Mouse (Mus musculus): ENCODE measurements around the gene Zfp292.

Gene Zfp292

DNA sequence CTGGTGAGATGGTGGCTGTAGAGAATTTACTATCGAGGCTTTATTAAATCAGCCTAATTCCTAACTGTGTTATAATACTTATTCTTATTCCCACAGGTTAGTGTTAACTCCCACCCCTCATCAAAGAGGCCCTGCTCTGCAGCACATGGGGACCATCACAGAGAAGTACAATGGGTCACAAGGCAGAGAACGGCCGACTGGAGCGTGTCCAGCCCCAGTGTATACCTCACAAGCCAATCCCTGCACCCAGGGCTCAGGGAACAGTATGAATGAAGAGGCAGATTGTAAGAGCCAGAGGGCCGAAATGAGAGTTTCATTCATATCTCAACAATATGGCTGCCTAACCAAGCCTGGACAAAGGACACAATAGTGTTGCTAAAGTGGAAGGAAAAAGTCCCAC lies 86.5 kb downstream of the Zfp292 start:
- DNase-seq (ENCODE audit: low spot score in 2 of 2), result no peak

DNA sequence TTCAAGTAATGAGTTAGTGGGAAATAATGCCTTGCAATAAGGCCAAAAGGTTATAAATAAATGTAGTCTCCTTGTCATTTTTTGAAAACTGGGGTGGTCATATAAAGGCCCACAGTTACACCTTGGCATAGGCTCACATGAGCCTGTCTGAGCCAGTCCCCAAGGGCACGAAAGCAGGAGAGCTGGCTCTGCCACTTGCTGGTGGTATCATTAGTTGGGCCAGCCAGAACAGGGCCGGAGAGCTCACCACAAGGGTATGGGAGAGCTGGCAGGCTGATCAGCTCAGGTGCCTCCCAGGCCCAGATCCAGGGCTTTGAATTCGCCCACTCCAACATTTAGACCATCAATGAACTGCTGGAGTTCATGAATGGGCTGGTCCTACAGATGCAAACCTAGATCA lies 96.3 kb downstream of the Zfp292 start:
- DNase-seq (ENCODE audit: low spot score in 2 of 2), result no peak

DNA sequence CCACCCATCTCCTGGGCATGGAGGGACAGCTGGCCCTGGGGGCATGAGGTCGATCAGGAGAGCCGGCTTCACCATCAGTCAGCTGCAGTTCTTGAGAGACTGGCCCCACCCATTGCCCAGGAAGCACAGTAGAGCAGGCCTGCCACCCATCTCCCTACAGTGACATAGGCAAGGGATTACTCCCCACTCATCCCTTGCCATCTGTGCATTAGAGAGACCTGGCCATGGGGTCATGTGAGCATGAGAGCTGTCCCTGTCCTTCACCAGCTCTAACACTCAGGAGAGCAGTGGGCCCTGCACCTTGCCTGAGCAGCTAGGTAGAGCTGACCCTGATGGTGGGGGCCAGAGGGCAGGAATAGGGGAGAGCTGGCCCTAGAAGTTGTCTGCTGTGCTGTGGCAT lies 97.1 kb downstream of the Zfp292 start:
- no peak for DNase-seq (ENCODE audit: low spot score in 2 of 2)

DNA sequence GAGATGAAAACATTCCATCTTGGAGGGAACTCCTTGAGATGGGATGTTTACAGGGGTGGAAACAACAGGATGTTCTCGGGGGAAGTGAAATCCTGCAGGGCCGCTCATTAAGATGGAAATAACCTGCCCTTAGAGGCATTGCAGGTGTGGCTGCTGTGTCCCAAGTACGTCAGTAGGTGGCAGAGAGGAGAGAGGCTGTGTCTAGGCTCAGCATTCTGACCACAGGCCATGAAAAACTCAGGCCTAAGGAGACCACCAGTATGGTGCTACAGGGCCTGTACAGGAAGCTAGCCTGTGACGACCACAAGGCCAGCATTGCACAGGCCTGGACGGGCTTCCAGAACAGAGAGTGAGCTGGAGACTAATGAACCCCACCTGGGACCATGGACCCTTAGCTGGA lies 97.9 kb downstream of the Zfp292 start:
- no peak for DNase-seq (ENCODE audit: low spot score in 2 of 2)

DNA sequence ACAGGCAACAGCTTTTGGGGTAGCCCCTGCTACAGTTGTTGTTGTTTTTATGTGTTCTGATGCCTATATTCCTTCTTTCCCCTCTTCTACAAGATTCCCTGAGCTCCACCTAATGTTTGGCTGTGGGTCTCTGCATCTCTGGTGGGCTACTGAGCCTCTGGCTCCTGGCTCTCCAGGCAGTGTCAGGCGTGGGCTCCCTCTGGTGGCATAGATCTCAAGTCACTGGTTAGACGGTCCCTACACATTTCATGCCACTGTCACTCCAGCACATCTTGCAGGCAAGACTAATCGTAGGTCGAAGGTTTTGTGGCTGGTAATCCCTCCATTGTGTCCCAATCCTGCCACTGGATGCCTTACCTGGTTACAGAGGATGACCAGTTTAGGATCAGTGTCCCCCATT lies 100.0 kb downstream of the Zfp292 start:
- DNase-seq (ENCODE audit: low spot score in 2 of 2), result peak in 1 of 2 experiments; percentile 31

DNA sequence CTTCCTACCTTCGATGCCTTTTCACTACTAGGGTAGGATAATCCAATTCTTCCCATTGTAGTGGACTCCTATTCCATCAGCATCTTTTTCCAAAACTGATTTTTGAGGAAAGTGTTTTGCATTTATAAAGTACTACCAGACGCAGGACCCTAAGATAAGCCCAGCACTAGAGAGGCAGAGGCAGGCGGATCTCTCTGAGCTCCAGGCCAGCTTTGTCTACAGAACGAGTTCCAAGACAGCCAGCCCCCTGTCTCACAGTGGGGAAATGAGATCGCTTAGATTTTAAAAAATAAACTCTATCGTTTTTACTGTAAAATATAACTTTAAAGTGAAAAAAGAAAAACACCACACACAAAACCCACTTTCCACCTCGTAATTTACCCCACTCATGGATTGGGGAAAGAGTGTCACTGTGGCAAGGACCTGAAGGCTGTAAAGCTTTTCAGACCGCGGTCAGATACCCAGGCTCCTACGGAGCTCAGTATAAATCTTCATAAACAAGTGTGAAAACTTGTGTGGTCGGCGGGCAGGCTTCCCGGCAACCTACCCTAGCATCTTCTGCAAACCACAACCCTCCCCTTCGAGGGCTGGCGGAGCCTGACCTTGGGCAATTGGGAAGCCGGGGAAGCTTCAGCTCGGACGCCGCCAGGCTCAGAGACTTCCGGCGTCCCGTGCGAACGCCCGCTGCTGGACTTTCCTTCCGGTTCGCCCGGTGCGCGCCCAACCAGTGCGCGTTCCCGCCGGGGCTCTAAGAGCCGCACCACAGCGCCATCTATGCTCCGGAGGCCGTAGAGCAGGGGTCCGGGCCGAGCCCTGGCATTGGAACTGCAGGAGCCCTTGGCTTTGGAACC lies 104.9 kb downstream of the Zfp292 start, which contains the start of gene Smim8:
TSS of gene Smim8 (minus strand) at position 747 of the 851 bp plus-strand sequence.
- DNase-seq (ENCODE audit: low spot score in 2 of 2), result peak; percentile 91 to 93

DNA sequence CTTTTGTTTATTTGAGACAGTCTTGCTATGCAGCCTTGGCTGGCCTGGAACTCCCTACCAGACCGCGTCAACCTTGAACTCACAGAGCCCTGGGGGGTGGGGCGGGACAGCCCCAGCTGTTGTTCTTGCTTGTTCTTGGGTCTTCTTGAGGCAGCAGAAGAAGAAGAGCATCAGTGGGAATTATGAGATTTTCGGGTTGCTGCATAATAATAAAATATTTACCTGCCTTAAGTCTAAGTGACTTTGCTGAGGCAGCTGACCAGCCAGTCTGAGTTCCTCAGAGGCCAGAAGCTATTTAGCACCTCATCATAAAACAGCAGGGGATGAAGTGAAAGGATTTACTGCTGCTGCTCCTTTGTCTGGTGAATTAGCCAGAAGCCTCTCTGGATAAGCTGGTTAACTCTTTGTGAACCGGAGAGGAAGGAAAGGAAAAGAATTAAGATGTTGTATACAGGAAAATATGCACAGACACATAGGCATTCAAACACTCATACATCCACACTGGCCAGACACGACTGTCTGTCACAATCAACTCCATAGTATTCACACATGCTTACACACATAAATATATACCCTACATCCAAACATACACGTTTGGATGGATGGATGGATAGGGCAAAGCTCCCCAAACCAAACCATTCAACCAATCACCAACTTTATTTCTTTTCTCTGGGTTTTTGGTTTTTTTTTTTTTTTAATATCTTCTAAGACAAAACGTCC lies 110.9 kb downstream of the Zfp292 start:
- no peak for DNase-seq (ENCODE audit: low spot score in 2 of 2)

DNA sequence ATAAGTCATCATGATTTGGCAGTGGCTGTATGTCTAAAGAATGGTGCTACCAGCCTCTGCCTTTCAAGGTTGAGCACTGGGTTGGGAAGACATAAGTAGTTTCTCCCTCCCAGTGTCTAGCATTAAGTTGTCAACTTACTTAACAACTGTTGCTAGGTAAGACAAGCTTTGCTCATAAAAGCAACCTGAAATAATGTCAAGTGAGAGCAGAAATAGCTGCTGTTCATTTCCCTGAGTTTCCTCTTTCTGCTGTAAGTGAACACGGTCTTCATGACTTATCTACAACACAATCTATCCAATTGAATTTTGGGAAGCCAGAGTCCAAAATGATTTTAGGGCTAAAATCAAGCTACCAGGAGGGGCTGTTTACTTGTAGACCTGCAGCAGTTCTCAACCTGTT lies 126.6 kb downstream of the Zfp292 start, which contains the start of gene Gm136:
TSS of gene Gm136 (minus strand) at position 101 of the 400 bp plus-strand sequence.
- no peak for DNase-seq (ENCODE audit: low spot score in 2 of 2)
